Comparison of ENCODE assay signal across 7 mouse cellular contexts in genomic region chr11:11820737-11821136, GRCm38 (mm10). TPM values are rescaled to one million over a fixed set of nuclear protein-coding genes. Genes with fewer than 3 reads are reported as not detected.
DNase-seq lines count a peak whose midpoint lies in the region; ATAC-seq lines count a peak whose summit lies in the region.

No protein-coding gene starts in this region.

- ATAC-seq in lung, embryonic 16.5 days (ENCODE audit: low read depth): peak; percentile 20
- ATAC-seq in embryonic facial prominence, embryonic 15.5 days (ENCODE audit: insufficient number of reproducible peaks, low FRiP score, low TSS enrichment, low read depth): peak; percentile 30
- ATAC-seq in liver, embryonic 13.5 days (ENCODE audit: low read depth): no peak
- ATAC-seq in monocyte, adult 5-6 weeks (replicated peaks; ENCODE audit: insufficient number of reproducible peaks, low FRiP score, low TSS enrichment, poor library complexity, severe bottlenecking): no peak

- no peaks in the 10 kb centered on the region for H3K9me3 ChIP-seq in lung, embryonic 16.5 days (ENCODE audit: control insufficient read depth, low read length)
- no peaks in the 10 kb centered on the region for H3K9me3 ChIP-seq in embryonic facial prominence, embryonic 15.5 days (replicated peaks)
- no peaks in the 10 kb centered on the region for H3K9me3 ChIP-seq in liver, embryonic 13.5 days (replicated peaks)

- no peak overlapping the region for H3K4me3 ChIP-seq in lung, embryonic 16.5 days (ENCODE audit: low read length)
- H3K4me3 ChIP-seq in embryonic facial prominence, embryonic 15.5 days (replicated peaks): no peak overlapping the region
- H3K4me3 ChIP-seq in liver, embryonic 13.5 days (replicated peaks): no peak overlapping the region

- no peaks in the 10 kb centered on the region for H3K27me3 ChIP-seq in lung, embryonic 16.5 days (ENCODE audit: control insufficient read depth, insufficient read depth, low read depth, low read length)
- H3K27me3 ChIP-seq in embryonic facial prominence, embryonic 15.5 days: no peaks in the 10 kb centered on the region
- H3K27me3 ChIP-seq in liver, embryonic 13.5 days: 0 out of 2 replicates have a peak, but pooled peaks cover 3% of the 10 kb centered on the region

- no peak for DNase-seq in lung, postnatal 25 days (ENCODE audit: low spot score)
- no peak for DNase-seq in liver, embryonic 13.5 days
- peak; percentile 23 to 49 for DNase-seq in thymus, postnatal 36 days
- no peak for DNase-seq in left cerebral cortex, adult 11 months (ENCODE audit: low spot score)

- 37% methylated on average over 3 of the region's 3 CpGs for WGBS in lung, embryonic 16.5 days
- WGBS in embryonic facial prominence, embryonic 15.5 days: 27% methylated on average over 3 of the region's 3 CpGs
- WGBS in liver, embryonic 13.5 days (ENCODE audit: insufficient replicate concordance): 41% methylated on average over 3 of the region's 3 CpGs

- peaks cover 45% of the 10 kb centered on the region for H3K4me1 ChIP-seq in lung, embryonic 16.5 days (replicated peaks; ENCODE audit: control insufficient read depth, insufficient read depth, low read length)
- peaks cover 50% of the 10 kb centered on the region for H3K4me1 ChIP-seq in embryonic facial prominence, embryonic 15.5 days
- peaks cover 76% of the 10 kb centered on the region for H3K4me1 ChIP-seq in liver, embryonic 13.5 days (replicated peaks)

- no peak overlapping the region for H3K4me2 ChIP-seq in lung, embryonic 16.5 days (ENCODE audit: low read depth, low read length)
- no peak overlapping the region for H3K4me2 ChIP-seq in embryonic facial prominence, embryonic 15.5 days (replicated peaks)
- H3K4me2 ChIP-seq in liver, embryonic 13.5 days: no peak overlapping the region

- H3K27ac ChIP-seq in lung, embryonic 16.5 days (ENCODE audit: low read length): peak overlapping the region; percentile 91
- H3K27ac ChIP-seq in embryonic facial prominence, embryonic 15.5 days (replicated peaks): peak overlapping the region; percentile 95
- peak overlapping the region; percentile 88 for H3K27ac ChIP-seq in liver, embryonic 13.5 days

- 0 out of 2 replicates have a peak overlapping the region, but pooled peaks have one; percentile 11 for H3K9ac ChIP-seq in lung, embryonic 16.5 days (ENCODE audit: low read length)
- H3K9ac ChIP-seq in embryonic facial prominence, embryonic 15.5 days: no peak overlapping the region
- H3K9ac ChIP-seq in liver, embryonic 13.5 days: 0 out of 2 replicates have a peak overlapping the region, but pooled peaks have one; percentile 26

- H3K36me3 ChIP-seq in lung, embryonic 16.5 days (ENCODE audit: control insufficient read depth, insufficient read depth, low read length): no peaks in the 10 kb centered on the region
- no peaks in the 10 kb centered on the region for H3K36me3 ChIP-seq in embryonic facial prominence, embryonic 15.5 days
- H3K36me3 ChIP-seq in liver, embryonic 13.5 days: no peaks in the 10 kb centered on the region

RNA-seq across cellular contexts. Expression of gene Fignl1, which starts 12.0 kb away (rescaled TPM):
- polyA plus RNA-seq in lung, embryonic 16.5 days (2015; fragmentation: Nextera tagmentation; extraction: Ambion mirVana): 76.6 and 79.4 TPM in 2 replicates
- 43.1 and 45.2 TPM in 2 replicates for polyA plus RNA-seq in embryonic facial prominence, embryonic 15.5 days (2015; fragmentation: Nextera tagmentation; extraction: Ambion mirVana)
- 107 and 133 TPM in 2 replicates for polyA plus RNA-seq in liver, embryonic 13.5 days (2015; fragmentation: Nextera tagmentation; extraction: Ambion mirVana)
- total RNA-seq in monocyte, adult 5-6 weeks (2017): 1.8 to 4.7 TPM (median 4.7 TPM) in 3 replicates

Comparison
In these comparisons a context has a peak if more than half of its experiments do, and no peak if none do; other contexts are left out.
1. ATAC-seq: peak in lung, embryonic 16.5 days (single experiment) and embryonic facial prominence, embryonic 15.5 days (single experiment); none in liver, embryonic 13.5 days (single experiment) and monocyte, adult 5-6 weeks (single experiment).
2. DNase-seq: peak in thymus, postnatal 36 days (2 of 2); none in lung, postnatal 25 days (single experiment), liver, embryonic 13.5 days (single experiment) and left cerebral cortex, adult 11 months (single experiment).
3. Peak in every context shown above with its lines, with median percentiles within 50 percentile points of each other: H3K27ac ChIP-seq.